Mouse (Mus musculus) liver, postnatal 0 days (tissue): ENCODE results near the gene Ctnnd1.
"Not testable (repeated sequence)": the region's sequence is repeated elsewhere in the genome, so short reads cannot be mapped to it uniquely, and the experiment has no call there.

Experiments used
- CTCF ChIP-seq: sonication (generic); IDR thresholded peaks from 2 replicates; pipeline ENCODE4 v1.5.1; 2016; ENCODE audit warnings: antibody characterized with exemption, low read depth
- EP300 ChIP-seq: IDR thresholded peaks from 2 replicates; pipeline ENCODE4 v1.6.1; 2016; ENCODE audit warnings: antibody characterized with exemption, low read depth, mild to moderate bottlenecking

- peak; percentile 15; the same call in 1 of the 2 replicates for TF ChIP-seq CTCF
- not testable (repeated sequence) for TF ChIP-seq EP300
Measured at GRCm38 (mm10) chr2:84671535-84671934, 21.0 kb upstream of the Ctnnd1 start.
